Mouse (Mus musculus): Measurements from ENCODE around the gene Tex19.2.

DNA sequence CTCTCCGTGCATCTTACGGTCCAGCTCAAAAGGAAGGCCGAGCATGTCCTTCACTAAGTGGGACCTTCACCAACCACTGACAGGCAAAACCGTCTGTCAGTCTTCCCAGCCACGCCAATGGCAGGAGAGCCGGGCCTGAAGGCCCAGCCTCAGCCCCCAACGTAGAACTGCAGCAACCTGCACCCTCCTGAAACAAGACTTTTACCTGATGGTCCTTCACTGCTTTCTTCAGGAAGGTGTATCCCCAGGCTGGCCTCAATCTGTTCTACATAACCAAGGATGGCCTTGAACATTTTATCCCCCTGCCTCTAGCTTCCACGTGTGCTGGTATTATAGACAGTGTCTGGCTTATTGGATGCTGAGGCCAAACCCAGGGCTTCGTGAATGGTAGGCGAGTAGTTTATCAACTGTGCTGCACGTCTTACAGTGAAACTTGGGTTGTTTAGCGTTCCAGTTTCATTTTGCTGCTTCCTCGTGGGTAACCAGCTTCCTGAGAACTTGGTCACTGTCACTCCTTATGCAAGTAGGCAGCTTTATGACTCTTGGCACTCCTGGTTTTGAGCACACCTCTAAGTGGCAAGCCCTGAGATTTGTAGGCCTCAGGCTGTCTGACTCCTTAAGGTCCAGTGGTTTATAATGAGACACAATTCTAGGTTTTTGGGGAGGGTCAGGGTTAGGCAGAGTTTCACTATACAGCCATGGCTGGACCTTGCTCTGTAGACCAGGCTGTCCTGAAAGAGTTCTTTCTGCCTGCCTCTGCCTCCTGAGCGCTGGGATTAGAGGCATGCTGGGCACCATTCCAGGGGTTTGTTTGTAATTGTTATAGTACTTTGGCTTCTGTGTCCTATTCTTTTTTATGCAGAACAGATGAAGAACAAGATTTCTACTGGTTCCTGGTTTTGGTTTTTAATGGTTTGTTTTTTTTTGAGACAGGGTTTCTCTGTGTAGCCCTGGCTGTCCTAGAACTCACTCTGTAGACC lies 25.6 kb downstream of the Tex19.2 start:
- no peak for TF ChIP-seq CTCF (IDR thresholded peaks at IDR 0.05; ENCODE audit: insufficient read depth, low read depth, low read length)
- TF ChIP-seq POLR2A (IDR thresholded peaks at IDR 0.05; ENCODE audit: insufficient read depth, low read depth, low read length): no peak
